Mouse (Mus musculus) T-cell, adult 2 months (primary cell): Measurements from ENCODE around the gene Prkce.

ENCODE experiments used
- DNase-seq: peaks from one replicate; pipeline ENCODE4 v3.0.0; 2022; ENCODE audit warnings: low spot score

Gene Prkce

DNA sequence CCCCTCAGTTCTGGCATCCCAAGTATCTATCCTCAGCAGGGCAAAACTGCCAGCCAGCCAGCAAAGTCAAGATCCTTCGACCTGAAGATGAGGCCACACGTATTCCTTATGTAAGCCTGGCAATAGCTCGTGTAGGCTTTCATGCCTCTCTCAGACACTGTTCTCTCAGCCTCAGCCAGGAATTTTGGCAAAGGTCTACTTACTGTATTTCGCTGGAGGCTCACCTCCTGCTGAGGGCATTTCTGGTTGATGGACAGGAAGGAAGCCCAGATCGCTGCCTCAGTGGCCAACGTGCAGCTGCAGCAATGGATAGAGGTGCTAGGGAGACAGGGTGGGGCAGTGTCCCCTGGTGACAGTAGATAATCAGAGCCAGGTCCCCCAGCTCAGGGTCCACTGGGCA, 413.1 kb downstream of the Prkce start:
- no peak for DNase-seq

DNA sequence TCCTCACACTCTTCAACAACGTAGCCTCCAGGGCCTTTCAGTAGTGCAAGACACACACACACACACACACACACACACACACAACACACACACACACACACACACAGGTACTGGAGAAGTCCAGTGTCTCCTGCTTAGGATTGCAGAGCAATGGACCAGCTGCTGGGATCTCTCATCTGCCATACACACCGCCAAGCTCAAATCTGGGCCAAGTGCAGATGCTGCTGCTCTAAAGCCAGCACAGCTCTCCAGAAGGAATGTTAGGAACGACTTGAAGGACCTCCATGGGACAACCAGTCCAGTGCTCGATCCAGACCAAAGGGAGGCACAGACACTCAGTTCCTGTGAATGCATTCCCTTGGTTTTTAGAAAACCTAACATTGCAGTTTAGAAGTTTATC, 414.8 kb downstream of the Prkce start:
- DNase-seq: no peak

DNA sequence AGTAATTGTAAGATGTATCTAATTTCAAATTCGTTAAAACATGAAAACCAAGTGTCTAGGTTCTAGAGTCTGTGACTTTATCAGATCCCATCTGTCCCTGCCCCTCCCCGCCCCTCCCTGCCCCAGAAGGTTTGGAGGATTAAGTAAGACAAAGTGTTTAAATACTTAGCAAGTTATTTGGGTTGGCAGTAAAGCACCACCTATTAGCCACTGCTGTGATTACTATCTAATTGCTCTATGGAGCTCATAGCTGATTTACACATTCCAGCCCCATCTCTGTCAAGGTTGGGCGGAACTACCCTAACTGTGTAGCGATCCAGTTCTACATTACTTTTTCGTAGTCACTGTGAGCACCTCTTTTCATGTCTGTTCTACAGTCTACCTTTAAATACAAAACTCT, 418.9 kb downstream of the Prkce start:
- DNase-seq: no peak

GRCm38 (mm10) chr17:86588704-86589449, 421.3 kb downstream of the Prkce start:
- DNase-seq: no peak

GRCm38 (mm10) chr17:86589681-86590080, 422.1 kb downstream of the Prkce start:
- no peak for DNase-seq

DNA sequence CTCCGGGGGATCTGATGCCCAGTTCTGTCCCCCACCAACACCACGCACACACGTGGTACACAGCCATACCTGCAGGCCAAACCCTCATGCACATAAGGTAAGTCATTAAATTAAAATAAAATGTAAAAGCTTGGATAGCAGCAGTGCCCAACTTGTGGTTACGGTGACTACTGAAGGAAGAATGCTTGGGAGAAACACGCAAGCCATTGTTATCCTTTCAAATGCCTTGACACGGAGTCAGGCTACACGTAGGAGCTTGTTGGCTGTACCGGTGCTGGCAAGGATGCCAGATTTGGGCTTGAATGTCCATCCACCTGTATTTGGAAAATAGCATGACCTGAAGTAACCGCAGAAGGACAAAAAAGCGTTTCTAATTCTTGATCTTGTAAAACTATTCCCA, 423.7 kb downstream of the Prkce start:
- no peak for DNase-seq

GRCm38 (mm10) chr17:86592991-86593586, 425.5 kb downstream of the Prkce start:
- DNase-seq: no peak

DNA sequence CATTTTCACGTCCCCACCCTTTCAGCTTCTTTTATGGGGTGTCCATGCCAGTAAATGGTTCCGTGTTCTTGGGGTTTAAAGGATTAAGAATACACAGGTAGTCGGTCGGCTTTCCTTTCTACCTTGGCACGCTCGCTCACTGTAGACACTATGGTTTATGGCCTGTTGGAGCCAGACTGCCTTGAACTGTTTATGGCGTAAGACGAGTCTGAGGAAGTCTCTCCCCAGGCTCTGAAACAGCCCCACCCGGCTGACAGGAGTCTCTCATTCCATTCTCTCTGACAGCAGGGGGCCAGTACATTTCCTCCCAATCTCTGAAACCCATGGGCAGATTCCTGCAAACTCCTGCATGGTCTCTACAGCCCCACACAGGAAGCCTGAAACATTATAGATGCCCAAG, 427.9 kb downstream of the Prkce start:
- no peak for DNase-seq

- no peak for DNase-seq
Measured at GRCm38 (mm10) chr17:86601116-86601515, 433.5 kb downstream of the Prkce start.

DNA sequence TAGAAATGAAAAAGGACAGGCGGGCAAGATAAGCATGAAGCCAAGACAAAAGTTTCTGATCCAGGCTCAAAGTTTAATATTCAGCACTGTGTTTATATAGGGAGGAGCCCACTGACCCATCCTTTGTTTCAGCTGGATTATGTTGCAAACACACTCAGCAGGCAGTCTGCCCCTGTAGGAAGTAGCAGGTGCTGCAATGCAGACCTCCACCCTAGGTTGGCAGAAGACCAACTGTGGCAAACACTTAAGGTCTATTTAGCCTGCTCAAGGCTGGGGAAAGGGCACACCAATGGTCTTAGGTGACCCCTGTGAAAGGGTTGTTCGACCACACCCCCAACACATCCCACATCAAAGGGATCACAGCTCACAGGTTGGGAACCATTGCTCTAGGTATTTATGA, 434.3 kb downstream of the Prkce start:
- DNase-seq: no peak

- DNase-seq: no peak
Measured at GRCm38 (mm10) chr17:86603848-86604444, 436.4 kb downstream of the Prkce start.

DNA sequence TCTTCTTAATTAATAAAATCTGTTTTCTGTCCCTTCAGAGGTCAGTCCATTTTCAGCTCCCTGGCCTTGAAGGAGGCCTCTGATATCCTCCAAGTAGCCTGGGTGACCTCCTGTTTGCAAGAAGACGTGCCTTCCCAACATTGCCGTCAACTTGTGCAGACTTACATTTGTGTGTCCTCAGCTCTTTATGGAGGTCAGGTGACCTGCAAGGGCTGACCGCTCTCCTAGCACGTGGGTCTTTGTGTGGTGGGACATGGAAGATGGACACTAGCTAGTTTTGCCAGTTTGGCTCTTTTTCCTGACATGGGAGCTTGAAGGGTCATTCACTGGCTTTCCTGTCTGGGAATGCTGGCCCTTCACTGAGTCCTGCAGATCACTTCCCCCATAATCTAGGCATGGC, 440.4 kb downstream of the Prkce start:
- no peak for DNase-seq

DNA sequence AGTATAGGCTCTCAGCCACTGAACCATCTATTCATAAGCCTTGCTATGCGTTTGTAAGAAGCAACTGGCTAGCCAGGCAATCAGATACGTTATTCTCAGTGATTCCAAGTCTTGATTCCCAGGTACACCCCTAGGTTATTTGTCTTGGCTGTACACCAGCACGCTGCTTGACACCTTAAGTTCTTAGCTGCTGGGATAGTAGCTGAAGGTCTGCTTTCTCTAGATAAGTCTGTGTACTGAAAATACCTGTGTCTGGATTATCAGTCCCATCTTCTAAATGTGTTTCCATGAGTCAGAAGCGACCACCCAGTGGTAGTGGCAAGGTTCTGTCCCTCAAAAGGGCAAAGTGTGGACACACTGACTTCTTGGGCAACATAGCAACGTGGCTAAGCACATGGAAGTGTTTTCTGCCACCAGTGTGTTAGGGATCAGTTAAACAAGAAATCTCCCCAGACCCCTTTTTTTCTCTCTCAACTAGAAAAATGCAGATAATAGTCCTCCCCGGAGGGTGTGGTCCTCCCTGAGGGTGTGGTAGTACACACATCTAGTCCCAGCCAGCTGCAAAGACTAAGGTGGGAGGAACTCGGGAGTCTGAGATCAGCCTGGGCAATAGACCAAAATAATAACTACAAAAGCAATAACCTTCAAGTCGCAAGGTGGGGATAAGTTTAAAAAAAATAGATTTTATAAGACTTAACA, 442.8 kb downstream of the Prkce start:
- DNase-seq: no peak

- no peak for DNase-seq
Measured at GRCm38 (mm10) chr17:86611772-86612171, 444.2 kb downstream of the Prkce start.

- no peak for DNase-seq
Measured at GRCm38 (mm10) chr17:86615592-86616291, 448.2 kb downstream of the Prkce start.

DNA sequence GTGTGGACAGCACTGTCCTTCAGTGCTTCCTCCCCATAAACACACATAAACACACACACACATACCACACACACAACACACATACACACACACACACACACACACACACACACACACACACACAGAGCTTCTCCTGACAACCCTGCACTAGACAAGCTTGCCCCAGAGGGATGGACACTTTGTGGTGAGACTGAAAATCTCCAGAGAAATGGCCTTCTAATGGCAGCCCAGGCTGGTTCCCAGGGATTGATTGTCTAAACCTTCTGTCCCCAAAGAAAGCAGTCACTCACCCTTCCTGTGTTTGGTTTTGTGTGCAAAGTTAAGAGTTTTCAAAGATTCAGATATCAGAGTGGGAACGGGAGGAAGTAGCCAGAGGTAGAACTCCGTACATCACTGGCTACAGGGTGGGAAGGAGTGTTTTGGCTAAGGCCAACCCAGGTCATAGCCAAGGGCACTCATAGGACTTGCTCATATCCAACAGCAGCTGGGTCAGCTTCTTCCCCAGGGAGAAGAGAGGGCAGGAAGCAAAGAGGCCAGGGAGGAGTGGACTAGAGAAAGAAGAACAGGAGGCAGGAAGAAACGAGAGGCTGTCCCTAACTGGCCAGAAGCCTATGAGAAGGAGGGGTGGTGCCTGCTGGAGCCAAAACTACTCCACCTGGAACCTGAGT, 450.1 kb downstream of the Prkce start:
- no peak for DNase-seq

GRCm38 (mm10) chr17:86618431-86618861, 450.9 kb downstream of the Prkce start:
- no peak for DNase-seq

GRCm38 (mm10) chr17:86622862-86623261, 455.3 kb downstream of the Prkce start:
- DNase-seq: no peak

DNA sequence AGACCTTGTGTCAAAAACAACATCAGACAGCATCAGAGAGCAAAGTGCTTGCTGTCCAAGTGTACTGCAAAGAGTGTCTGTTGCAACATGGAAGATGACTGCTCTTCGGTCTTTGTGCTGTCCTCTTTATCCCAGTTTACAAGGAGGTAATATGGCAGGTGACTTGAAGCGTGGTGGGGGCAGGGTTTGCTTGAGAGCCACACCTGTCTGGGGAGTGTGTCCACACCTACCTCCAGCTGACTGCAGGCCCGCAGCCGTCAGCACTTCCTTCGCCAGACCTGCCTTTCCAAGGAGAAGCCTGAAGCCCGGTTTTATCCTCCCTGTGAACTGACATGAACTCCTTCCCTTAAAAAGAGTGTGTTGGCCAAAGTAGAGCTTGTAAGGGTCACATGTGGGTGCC, 458.9 kb downstream of the Prkce start:
- no peak for DNase-seq

- DNase-seq: no peak
Measured at GRCm38 (mm10) chr17:86633131-86633530, 465.5 kb downstream of the Prkce start.

DNA sequence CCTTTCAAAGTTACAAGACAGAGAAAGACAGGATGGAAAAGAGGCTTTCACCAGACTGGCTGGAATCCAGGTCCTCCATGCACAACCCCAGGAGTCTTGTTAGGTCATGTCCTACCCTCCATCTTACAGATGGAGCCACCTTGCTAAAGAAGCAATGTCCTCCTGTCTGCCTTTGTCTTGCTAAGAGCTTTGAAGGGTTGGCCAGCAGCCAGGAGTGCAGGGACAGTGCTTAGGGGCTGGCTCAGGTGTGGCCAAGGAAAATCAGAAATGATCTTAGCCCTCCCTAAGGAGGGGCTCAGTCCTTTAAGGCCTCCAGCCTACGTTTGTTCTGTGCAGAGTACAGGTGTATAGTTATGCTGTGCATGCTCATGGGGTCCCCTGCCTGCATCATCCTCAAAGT, 469.7 kb downstream of the Prkce start:
- DNase-seq: no peak

GRCm38 (mm10) chr17:86639279-86639678, 471.7 kb downstream of the Prkce start:
- DNase-seq: no peak
